Mouse (Mus musculus) v-Abl transformed pro-B cells (cell line): ENCODE results near the gene Pfdn6.
"Not testable (repeated sequence)": the region's sequence is repeated elsewhere in the genome, so short reads cannot be mapped to it uniquely, and the experiment has no call there.

Experiments used
- in situ Hi-C, 2 experiments: fragments of 400-800 bp; cut with MboI; formaldehyde crosslinking; loops; one replicate each; pipeline ENCODE4 v1.15.1; 2025; ENCODE audit not compliant: unreplicated experiment in 2 of 2

Pfdn6 gene

DNA sequence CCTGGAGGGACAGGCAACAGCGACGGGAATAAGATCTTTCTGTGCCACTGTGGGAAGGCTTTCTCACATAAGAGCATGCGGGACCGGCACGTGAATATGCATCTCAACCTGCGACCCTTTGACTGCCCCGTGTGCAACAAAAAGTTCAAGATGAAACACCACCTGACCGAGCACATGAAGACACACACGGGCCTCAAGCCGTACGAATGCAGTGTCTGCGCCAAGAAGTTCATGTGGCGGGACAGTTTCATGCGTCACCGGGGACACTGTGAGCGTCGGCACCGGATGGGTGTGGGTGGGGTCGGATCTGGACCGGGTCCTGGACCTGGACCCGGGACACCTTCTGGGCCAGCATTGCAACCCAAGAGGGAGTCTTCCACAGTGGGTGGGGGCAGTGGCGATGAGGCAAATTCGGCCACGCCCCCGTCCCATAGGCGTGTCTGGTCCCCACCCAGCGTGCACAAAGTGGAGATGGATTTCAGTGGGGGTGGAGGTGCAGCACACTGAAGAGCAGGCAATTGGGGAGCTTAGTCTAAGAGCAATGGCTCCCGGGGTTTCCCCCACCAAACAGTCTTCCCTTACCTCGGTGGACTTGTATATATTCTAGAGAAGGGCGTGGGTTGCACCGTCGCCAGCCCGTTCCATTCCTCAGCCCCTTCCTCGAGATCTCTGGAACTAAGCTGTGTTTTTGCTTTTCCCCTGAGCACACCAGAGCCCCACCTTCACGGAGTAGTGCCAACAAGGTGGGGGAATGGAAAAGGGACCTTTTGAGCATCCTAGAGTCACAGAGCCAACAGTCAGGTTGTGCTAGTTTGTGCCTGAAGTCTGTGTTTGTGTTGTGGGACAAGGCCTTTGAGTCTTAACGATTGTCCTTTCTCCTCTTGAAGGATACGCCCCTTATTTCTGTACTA is 21.6 kb downstream of the Pfdn6 start:
- in situ Hi-C loops = no loop called here

DNA sequence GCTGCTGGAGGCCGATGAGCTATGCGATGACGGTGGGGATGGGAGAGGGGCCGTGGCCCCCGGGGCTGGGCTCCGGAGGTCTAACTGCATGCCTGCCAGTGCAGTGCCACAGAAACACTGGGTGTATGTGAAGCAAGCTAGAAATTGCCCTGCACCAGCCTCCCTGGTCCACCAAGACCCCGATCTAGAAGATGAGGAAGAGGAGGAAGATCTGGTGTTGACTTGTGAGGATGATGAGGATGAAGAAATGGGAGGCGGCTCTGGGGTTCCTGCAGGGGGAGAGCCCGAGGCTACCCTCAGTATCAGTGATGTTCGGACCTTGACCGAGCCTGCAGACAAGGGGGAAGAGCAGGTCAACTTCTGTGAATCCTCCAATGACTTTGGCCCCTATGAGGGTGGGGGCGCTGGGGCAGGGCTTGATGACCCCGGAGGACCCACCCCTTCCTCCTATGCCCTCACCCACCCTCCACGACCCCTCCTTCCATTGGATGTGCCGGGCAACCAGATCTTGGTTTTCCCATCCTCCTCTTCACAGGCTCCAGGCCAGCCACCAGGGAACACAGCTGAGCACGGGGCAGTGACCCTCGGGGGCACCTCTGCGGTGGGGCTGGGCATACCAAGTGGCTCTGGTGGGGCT is 22.4 kb downstream of the Pfdn6 start:
- in situ Hi-C loops = no loop called here

GRCm38 (mm10) chr17:33916847-33917655 is 23.1 kb downstream of the Pfdn6 start:
- in situ Hi-C loops = no loop called here

- in situ Hi-C loops = no loop called here
Measured at GRCm38 (mm10) chr17:33916294-33916693, 23.8 kb downstream of the Pfdn6 start.

DNA sequence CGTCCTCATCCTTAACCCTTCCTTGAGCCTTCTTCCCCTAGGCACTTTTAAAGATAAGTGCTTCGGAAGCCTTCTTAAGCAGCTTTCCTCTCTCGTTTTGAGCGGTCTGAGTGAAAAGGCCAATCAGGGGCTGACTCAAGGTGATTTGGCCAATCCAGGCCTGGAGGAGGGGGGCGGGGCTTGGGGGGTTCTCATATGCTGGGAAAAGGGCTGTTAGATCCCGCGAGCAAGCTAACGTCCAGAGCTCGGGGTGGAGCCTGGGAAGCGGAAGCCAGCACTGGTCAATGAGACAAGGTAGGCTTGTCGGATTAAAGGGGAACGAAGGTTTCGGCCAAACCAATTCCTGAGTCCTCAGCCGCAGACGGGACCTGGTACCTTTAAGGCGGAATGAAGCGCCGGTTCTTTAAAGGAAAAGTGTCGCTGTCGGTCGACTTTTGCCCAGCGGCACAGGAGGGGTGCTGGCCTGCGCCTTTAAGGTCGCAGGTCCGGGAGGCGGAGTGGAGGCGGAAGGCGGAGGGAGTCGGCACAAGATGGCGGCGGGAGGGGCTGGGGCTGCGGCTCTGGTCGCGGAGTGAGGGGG is 24.4 kb downstream of the Pfdn6 start, which contains the start of the genes Tapbp and Zbtb22:
TSS of gene Tapbp (plus strand) at position 229 of the 580 bp plus-strand sequence.
TSS of gene Zbtb22 (plus strand) at position 234 of the 580 bp plus-strand sequence.
- in situ Hi-C loops = no loop called here

DNA sequence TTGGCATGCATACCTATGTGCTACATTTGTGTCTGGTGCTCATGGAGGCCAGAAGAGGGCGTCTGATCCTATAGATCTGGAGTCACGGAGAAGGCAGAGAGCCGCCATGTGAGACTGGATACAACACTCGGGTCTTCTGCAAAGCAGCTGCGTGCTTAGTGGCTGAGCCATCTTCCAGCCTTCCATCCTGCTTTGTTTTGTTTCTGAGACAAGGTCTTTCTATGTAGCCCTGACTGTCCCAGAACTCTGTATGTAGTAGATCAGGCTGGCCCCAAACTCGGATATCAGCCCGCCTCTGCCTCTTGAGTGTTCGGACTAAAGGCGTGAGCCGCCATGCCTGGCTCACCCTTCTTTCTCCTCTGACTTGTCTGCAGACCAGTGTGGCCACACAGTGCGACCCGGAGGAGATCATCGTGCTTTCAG is 25.2 kb downstream of the Pfdn6 start:
- in situ Hi-C loops = no loop called here

- in situ Hi-C loops = no loop called here
Measured at GRCm38 (mm10) chr17:33913905-33914304, 26.2 kb downstream of the Pfdn6 start.

DNA sequence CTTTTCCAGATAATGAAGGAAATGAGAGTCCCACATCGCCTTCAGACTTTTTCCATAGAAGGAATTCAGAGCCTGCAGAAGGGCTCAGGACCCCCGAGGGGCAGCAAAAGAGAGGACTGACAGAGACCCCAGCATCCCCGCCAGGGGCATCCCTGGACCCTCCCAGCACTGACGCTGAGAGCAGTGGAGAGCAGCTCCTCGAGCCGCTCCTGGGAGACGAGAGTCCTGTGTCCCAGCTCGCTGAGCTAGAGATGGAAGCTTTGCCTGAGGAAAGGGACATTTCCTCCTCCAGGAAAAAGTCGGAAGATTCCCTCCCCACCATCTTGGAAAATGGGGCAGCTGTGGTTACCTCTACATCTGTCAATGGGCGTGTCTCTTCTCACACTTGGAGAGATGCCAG is 26.9 kb downstream of the Pfdn6 start:
- in situ Hi-C loops = no loop called here

- in situ Hi-C loops = no loop called here
Measured at GRCm38 (mm10) chr17:33911813-33912414, 28.2 kb downstream of the Pfdn6 start.

GRCm38 (mm10) chr17:33911052-33911812 is 28.9 kb downstream of the Pfdn6 start:
- in situ Hi-C loops = no loop called here

GRCm38 (mm10) chr17:33910346-33911051 is 29.6 kb downstream of the Pfdn6 start:
- in situ Hi-C loops = no loop called here

DNA sequence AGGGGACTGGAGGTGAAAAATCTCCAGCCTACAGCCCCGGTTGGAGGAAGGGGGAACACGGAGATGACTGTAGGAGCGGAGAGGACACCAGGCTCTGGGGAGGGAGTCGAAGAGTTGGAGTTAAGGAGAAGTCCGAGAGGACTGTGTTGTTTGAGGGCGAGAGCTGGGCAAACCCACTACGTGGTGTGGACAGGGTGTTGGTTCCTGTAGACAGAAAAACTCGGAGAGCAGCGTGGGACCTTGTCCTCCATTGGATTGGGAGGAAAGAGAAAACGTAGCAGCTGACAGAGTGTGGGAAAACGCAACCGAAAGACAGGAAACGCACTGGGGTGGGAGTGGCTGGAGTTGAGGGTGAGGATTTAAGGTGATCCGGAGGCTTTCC is 30.3 kb downstream of the Pfdn6 start:
- in situ Hi-C loops = no loop called here

DNA sequence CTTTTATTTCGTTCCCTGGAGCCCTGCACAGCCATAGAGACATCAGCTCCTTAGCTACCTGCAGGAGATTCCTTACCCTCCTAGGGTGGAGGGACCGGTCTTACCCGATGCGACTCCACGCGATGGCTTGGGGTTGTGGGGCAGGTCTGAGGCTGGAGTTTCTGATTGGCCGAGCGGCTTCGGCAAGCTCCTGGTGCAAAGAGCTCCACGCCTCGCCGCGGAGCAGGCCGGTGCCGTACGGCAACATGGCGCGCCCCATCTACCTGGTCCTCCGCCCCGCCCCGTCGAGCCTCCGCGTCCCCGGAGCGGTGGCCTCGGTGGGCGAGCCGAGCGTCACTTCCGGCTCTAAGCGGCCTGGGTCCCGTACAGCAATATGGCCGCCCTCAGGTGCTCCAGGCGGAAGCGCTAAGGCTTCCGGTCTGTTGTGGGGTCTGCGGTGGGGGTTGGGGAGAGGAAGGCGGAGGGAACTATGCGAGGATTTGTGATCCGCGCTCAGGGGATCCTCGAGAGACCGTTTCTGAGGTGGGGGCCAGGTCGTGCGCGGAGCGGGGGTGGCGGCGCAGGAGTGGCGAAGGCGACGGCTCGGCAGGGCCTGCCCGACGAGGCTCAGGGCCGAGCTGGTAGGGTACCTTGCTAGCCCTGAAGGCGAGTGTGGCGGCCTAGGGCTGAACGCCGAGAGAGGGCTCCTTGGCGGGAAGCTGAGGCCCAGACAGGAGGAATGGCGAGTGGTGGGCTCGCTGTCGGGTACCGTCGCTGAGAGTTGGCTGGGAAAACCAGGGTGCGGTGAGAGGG is 30.9 kb downstream of the Pfdn6 start, which contains the start of gene Daxx:
TSS of gene Daxx (plus strand) at position 338 of the 792 bp plus-strand sequence.
- in situ Hi-C loops = no loop called here

GRCm38 (mm10) chr17:33908331-33909076 is 31.6 kb downstream of the Pfdn6 start:
- in situ Hi-C loops = no loop called here

GRCm38 (mm10) chr17:33904835-33905234 is 35.3 kb downstream of the Pfdn6 start, which contains the start of gene Platr17:
Platr17 (plus strand) TSS chr17:33905135.
- in situ Hi-C loops = not testable (repeated sequence)

DNA sequence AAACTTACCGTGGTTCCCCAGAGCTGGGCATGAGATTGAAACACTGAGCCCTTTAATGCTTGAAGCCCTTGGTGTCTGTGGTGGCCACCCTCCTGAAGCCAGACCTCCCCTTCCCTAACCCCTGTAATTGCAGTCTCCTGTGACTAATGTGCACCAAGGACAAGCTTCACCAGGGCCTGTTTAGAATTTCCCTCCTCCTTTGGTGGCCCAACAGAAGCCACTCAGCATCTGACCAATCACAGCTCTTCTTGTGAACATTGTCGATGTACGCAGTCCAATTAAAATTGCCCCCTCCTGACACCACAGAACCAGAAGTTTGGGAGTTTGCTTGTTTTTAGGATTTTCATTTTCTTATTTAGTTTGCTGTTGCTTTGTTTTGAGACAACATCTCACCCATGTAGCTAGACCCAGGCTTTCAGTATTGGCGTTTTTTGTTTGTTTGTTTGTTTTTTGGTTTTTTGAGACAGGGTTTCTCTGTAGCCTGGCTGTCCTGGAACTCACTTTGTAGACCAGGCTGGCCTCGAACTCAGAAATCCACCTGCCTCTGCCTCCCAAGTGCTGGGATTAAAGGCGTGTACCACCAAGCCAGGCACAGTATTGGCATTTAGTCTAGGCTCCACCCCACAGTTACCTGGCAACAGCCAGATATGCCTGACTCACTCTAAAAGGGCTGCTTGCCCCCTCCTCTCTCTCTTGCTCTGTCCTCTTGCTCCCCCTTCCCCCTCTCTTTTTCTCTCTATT is 36.1 kb downstream of the Pfdn6 start:
- in situ Hi-C loops = not testable (repeated sequence)
